Mouse (Mus musculus) T-cell, adult 2 months (primary cell): ENCODE measurements around the gene Rbm18.
"Not testable (repeated sequence)": the region's sequence is repeated elsewhere in the genome, so short reads cannot be mapped to it uniquely, and the experiment has no call there.

ENCODE experiments used
- DNase-seq: peaks from one replicate; pipeline ENCODE4 v3.0.0; 2022; ENCODE audit warnings: low spot score

Rbm18 gene

GRCm38 (mm10) chr2:36136300-36136941 lies at the start of gene Rbm18, which contains the start of gene Mrrf:
TSS of gene Rbm18 (minus strand) at chr2:36136773.
TSS of gene Mrrf (plus strand) at chr2:36136389.
- peak; percentile 89 for DNase-seq

- DNase-seq, result no peak
Observed at GRCm38 (mm10) chr2:36184876-36185275, 48.3 kb upstream of the Rbm18 start.

GRCm38 (mm10) chr2:36184192-36184591 lies 47.6 kb upstream of the Rbm18 start:
- no peak for DNase-seq

DNA sequence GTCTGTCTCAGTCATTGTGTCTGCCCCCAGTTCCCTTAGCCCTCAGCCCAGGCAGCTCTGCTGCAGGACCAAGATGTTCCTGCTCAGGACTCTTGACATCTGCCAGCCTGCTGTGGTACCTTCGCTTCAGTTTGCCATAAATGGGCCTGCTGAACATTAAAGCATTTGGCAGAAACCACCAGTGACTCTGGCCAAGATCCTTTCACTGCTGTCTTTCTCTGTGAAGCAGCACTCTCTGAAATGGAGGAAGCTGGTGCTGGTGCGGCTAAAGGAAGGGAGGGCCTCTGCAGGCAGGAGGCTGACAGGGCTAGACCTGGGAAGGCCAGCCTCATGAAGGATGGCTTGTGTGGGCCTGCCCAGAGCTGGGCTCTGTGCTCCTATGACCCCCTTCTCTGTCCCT lies 46.7 kb upstream of the Rbm18 start:
- DNase-seq, result no peak

GRCm38 (mm10) chr2:36181587-36182368 lies 45.2 kb upstream of the Rbm18 start:
- not testable (repeated sequence) for DNase-seq

- no peak for DNase-seq
Observed at GRCm38 (mm10) chr2:36179487-36179886, 42.9 kb upstream of the Rbm18 start.

- no peak for DNase-seq
Observed at GRCm38 (mm10) chr2:36172574-36172973, 36.0 kb upstream of the Rbm18 start.

GRCm38 (mm10) chr2:36172136-36172535 lies 35.6 kb upstream of the Rbm18 start:
- DNase-seq, result no peak

GRCm38 (mm10) chr2:36169176-36169575 lies 32.6 kb upstream of the Rbm18 start:
- DNase-seq, result no peak

DNA sequence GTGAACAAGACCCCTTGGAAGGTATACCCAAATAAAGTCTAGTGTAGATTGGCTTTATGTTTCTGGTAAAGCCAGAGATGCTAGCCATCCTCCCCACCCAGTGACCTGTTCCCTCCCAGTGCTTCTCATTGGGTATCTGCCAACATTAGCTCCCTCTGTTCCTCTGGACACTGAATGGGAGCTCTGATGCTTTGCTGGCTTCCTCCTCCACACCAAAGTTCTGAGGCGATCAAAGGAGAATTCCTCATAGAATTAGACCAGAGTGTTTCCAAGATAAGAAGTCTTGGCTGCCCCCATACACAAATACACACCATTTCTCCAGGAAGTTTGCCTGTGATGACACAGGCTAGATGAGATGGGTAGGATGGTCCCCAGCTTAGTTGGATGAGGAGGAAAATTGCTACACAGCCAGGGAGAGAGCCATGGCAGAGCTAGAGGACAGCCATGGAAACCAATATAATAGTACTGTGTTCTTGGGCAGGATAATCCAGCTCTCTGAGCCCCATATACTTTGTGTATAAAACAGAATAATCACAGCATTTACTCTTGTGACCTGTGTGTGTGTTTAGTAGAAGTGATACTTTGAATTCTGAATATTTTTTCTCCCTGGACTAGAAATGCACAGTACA lies 31.5 kb upstream of the Rbm18 start:
- DNase-seq, result no peak

- no peak for DNase-seq
Observed at GRCm38 (mm10) chr2:36159336-36159735, 22.8 kb upstream of the Rbm18 start.

DNA sequence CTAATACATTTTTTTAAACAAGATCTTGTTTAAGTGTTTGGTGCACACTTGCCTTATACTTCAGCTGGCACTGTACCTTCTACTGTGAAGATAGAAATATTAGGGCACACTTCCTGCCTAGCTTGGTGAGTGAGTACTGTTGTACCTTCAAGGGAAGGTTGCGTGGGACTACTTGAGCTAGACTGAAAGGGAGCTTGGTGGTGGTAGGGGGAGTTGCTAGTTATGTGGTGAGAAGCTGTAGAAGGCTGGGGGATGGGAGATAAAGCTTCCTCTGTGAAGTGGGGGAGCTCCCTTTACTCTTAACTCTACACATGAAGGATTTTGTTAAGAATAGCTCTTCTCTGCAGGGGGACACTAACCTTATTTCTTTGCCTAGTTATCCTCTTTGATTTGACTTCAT lies 20.9 kb upstream of the Rbm18 start:
- DNase-seq, result peak; percentile 26

DNA sequence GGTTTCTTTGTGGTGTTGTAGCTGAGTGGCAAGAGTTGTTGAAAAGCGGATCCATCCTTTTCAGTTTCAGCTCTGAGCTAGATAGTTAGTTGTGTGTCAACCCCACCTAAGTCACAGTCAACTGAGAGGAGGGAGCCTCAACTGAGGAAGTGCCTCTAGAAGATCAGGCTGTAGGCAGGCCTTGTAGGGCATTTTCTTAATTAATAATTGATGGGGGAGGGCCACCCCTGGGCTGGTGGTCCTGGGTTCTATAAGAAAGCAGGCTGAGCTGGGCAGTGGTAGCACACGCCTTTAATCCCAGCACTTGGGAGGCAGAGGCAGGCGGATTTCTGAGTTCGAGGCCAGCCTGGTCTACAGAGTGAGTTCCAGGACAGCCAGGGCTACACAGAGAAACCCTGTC lies 15.8 kb upstream of the Rbm18 start:
- DNase-seq, result not testable (repeated sequence)

- no peak for DNase-seq
Observed at GRCm38 (mm10) chr2:36148876-36149365, 12.3 kb upstream of the Rbm18 start.

DNA sequence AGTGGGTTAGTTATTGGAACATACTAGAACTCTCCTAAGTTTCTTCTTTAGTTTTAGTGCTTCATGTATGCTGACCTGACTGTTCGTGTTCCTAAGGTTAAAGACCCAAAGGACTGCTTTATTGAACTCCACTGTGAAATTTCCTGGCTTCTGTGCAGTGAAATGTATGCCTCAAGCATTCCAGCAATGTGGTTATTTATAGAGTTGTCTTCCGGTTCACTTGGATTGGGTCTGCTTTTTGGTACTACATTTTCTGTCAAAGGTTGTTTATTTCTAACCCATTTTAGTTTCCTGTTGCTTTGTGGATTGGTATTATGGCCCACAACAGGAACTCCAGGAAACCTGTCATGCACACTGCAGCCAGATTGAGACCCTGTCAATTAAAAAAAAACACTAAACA lies 2.5 kb upstream of the Rbm18 start:
- no peak for DNase-seq

DNA sequence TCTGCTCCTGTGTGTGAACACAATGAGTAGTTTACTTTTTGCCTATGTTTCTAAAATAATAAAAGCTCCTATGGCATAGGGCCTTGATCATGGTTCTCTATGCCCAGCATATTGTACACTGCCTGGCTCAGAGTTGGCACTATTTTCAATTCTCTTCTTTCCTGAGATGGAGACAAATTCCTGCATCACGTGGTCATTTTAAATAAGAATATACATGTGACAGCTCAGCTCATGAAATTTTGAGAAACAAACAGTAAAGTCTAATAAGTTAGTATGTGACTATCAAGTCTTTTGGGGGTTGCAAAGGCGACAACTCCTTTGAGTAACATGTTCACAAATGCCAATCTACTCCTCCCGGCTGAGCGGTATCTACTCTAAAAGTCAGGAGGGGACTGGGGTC lies 686 bp downstream of the Rbm18 start:
- no peak for DNase-seq

- no peak for DNase-seq
Observed at GRCm38 (mm10) chr2:36129051-36129450, 7.5 kb downstream of the Rbm18 start.

DNA sequence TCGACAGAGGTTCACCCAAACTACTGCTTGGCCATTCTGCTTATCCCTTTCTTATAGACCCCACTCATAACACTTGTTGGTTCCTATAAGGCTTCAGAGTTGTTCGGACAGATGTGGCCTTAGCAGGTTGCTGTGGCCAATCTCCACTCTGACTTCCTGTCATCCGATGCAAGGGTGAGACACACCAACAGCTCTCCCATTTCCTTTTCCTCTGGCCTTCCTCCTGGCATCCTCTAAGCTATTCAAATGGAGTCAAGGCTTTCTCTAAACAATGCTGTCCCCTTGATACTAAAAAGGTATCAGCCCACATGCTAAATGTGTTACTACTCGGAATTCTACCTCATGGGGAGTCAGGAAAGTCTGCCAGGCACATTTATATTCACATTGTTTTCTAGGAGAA lies 8.6 kb downstream of the Rbm18 start:
- no peak for DNase-seq

GRCm38 (mm10) chr2:36126795-36127429 lies 9.7 kb downstream of the Rbm18 start:
- DNase-seq, result no peak

GRCm38 (mm10) chr2:36112632-36113031 lies 23.9 kb downstream of the Rbm18 start:
- DNase-seq, result no peak

GRCm38 (mm10) chr2:36108615-36109014 lies 28.0 kb downstream of the Rbm18 start:
- no peak for DNase-seq

DNA sequence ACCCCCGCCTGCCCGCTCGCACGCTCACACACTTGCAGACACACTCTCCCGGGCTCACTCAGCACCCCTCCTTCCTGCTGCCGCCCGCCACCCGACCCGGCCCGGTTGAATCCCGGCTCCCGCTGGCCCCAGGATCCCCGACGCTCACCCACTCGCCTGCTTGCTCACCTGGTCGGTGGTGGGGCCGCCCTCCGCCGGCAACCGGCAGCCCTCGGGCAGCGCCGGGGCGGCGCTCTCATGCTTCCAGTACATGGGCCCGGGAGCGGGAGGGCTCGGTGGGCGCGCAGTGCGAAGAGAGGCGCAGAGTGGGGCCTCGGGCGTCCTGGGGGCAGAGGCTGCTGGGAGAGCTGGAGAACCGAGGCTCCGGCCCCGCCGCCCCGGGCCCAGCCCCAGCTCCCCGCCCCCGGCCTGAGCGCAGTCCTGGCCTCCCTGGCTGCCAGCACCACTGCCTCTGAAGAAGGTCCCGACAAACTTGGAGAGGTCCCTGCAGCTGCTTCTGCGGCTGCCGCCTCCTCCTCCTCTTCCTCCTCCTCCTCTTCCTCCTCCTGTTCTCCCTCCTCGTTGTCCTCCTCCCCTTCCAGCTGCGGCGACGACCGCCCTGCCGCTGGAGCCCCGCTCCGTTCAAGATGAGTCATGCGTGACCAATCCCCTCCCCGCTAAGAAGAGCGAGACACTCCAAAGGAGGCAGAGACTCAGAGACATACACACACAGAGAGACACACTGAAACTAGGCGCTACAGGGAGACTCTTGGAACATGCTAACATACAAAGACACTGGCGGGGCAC lies 31.4 kb downstream of the Rbm18 start, which contains the start of gene Lhx6:
Lhx6 (minus strand) TSS at position 453 of the 786 bp plus-strand sequence.
- DNase-seq, result no peak
